Mouse (Mus musculus) 3T3-L1 (cell line): ENCODE measurements around the gene 9930022D16Rik.

Source experiments
- DNase-seq: peaks from one replicate; pipeline ENCODE4 v3.0.0-alpha.2; 2015; ENCODE audit warnings: low read depth, low spot score

Gene 9930022D16Rik

DNA sequence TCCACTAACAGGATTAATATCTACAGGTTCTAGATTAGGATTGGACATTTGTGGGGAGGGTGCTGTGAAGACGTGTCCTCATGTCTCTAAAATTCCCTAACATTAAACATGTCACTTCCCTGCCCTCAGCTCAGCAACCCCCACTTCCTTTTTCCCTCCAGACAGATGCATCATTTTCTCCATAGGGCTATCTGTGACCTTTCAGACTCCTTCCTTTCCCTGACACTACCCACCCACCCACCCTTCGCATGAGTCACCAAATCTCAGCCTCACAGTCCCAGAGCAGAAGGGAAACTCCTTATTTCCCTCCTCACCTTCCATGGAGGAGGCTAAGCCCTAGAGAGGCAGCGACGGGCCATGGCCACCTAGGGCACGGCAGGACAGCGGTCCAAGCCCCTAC lies at the start of gene 9930022D16Rik:
9930022D16Rik (plus strand) TSS at position 301 of the 400 bp plus-strand sequence.
- DNase-seq = peak; percentile 6

DNA sequence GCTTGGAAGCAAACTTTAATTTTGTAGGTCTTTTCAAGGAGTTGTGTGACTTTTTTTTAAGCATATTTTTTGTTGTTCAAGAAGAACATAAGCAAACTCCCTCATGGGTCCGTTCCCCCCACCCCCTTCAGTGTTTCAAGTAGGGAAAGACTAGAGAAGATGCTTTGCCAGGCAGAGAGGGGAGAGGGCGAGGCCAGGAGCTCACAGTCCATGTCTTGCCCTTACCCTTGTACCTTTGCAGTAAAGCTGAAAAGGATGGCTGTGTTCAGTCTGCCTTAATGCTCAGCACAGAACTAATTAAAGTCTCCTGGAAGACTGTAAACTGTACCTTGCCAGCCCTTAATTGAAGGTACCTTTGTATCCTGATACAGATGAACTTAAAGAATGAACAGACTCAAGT lies 49.4 kb upstream of the 9930022D16Rik start:
- no peak for DNase-seq

DNA sequence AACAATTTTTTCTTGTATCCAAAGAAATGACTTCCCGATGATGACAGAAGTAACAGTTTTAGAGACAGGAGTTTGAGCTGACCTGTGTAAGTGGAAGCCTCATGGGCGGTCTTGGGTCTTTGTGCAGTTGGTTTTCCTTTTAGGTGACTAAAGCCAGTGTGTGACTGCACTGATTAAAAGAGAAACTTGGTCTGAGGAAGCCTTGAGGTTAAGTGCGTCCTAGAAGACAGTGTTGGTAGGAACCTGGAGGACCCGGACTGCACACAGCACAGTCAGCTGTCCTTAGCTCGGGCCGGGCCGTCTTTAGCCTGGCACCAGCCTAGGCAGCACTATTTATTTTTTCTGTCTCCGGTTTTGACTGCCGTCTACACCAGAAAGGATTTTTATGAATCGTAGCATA lies 48.8 kb upstream of the 9930022D16Rik start:
- no peak for DNase-seq

DNA sequence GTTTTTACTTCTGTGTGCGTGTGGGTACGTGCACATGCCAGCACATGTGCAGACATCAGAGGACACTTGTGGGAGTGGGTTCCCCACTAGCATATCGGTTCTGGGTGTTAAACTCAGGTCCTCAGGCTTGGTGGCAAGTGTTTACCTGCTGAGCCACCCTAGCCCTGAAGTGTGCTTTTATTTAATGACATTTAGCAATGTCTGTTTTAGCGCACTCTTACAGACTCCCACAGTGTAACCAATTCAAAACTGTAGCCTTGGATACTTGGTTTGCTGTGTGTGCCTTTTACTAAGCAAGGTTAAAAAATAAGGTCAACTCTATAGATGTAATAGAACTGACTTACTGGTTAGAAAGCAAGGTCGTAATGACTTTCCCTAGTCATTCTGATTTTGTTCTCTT lies 47.9 kb upstream of the 9930022D16Rik start:
- DNase-seq = no peak

DNA sequence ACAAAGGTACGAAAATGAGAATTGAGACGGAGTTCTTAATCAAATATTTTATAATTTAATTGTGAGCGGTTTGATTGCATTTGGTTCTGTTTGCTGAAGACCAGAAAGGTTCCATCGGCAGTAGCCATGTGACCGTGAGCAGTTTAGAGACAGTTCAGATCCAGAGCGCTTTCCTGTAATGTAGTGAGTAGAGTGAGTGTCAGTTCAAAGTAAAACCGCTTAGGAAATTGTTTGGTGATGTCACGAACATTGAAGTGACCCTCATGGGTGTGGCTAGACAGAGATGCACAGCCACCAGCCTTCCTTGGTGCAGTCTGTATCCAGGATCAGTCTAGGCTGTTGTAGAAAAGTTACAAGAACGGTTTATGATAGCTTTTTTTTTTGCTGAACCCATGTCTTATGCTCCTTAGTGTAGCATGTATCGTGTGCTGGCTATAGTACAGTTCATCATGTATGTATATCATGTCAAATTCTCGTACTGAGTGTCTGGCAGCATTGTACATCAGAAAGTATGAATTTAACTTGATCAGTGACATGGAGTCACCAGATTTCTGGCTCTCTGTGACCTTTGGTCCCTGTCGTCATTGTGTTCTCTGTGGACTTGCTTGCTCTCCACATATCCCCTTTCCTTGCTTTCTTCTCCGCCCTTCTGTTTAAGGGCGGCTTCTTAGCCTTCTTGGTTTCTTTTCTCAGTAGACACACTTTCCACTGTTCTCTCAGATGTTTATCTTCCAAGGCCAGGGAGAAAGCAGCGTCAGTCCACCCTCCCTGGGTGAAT lies 46.7 kb upstream of the 9930022D16Rik start:
- DNase-seq = no peak

DNA sequence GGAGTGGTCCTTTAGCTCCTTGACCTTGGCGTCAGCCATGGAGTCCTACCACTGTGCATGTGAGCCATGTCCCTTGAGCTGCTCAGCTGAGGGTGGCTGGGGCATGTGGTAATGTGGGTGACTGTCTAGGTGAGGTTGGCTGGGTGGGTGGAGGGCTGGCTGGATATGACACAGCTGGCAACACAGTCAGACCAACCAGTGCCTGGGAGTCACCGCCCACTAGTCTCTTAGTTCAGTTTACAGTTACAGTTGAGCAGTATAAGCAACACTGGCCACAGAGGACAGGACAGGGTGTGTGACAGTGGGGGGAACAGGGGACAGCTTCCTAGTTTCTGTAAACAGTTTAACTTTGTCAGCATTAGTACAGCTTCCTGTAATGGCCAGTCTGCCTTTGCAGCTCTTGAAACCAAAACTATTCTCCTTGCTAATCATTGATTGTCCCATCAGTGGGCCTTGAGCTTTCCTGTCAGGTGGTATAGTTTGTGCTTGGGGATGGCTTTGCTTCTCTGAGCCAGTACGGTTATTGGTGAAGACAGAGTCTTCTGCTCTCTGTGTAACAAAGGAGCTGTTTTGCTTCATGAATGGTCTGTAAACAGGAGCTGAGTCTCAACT lies 44.6 kb upstream of the 9930022D16Rik start:
- DNase-seq = no peak

DNA sequence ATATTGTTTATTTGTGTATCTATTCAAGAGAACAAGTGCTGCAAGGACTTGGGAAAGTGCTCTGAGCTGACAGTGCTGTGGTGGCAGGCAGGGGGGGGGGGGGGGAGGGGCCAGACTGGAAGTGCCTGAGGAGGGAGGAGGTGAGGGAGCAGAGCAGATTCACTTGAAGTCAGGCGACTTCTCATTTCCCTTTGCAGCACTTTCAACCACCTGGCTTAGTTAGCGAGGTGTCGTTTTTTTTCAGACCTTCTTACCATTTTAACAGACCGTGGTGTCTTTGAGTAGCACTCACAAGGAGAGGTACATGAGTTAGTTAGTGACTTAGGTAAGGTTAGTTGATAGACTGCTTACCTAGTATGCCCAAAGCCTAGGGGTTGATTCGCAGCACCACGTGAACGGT lies 38.3 kb upstream of the 9930022D16Rik start:
- no peak for DNase-seq

DNA sequence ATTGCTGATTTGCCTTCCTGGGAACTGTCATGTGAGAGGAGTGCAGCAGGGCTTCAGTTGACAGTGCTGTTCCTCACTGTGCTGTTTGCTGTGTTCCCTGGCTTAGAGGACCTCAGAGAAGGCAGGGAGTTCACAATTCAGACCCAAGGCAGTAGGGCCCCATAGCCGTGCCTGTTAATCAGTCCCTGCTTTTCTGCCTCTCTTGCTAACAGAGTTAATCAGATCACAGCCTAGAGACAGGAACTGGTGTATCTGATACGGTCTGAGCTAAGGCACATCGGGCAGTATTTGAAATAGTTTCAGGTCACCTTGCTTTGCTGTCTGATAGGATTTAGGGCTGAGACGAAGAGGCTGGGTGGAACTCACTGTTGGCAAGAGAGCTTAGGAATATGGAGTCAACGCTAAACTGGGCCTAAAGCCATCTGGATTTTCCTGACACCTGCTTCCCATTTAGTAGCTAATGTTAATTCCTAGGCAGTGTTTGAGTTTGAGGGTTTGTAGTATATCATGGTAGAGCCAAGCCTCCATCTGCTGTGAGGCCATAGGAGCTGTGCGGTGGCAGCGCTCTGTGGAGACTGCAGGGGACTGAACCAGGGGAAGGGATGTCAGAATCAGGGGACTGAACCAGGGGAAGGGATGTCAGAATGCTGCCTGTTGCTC lies 37.1 kb upstream of the 9930022D16Rik start:
- no peak for DNase-seq

DNA sequence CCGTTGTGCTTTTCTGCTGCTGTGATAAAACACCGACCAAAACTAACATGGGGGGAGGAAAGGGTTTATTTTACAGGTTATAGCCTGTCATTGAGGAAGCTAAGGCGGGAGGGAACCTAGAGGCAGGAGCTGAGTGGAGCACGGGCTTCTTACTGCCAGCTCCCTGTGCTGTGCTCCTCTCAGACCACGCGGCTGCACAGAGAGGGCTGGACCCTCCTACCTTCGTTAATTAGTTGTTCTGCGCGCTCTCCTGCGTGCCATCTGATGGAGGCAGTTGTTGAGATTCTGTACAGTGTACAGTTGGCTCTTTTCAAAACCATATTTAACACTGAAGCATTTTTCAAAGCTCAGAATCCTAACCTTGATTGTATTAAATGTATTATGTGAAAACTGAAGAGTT lies 36.2 kb upstream of the 9930022D16Rik start:
- DNase-seq = no peak

DNA sequence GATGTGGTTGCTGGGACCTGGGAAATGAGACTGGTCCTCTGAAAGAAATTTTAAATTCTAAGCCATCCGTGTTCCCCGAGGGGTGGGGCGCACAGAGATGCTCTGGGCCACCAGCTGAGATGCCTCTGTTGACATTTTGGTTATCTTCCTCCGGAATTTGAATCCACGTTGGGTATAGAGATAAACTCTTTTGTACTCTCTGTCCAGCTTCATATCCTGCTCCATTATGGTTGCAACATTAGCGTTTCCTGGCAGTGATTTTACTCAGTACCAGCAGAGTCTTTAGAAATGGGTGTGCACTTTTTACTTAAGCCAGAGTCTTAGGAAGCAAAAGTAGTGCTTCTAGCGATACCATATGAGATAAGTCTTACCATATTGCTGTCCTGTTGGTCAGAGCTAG lies 35.7 kb upstream of the 9930022D16Rik start:
- DNase-seq = no peak

DNA sequence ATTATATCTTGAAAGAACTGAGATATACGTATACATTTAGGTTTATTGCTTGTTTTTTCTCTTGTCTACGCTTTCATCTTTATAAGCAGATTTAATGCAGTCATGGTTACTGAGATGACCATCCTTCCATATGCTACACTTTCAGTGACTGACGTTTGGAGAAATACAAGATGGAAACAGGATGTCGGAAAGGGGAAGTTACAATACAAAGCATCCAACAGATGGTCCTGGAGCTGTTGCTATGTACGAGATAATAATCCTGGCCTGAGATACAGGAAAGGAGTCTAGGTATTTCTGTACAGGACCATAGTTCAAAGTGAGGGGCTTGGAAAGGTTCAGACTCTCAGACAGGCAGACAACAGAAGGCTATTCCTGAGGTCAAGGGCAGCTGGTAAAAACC lies 33.1 kb upstream of the 9930022D16Rik start:
- no peak for DNase-seq

DNA sequence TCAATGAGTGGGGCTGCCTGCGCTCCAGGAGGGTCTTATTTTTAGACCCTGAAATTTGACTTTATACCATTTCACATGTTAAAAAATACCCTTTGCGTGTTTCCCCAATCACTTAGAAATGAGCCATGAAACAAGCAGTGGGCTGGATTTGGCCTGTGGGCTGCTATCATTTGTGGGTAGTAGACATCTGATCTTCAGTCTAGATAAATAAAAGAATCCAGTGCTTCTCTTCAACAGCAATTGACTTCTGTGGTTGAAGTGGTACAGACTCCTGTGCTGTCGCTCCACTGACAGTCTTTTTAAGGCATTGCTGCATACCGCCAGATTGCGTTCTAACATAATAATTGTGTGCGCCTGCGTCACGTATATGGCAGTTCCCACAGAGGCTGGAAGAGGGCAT lies 28.4 kb upstream of the 9930022D16Rik start:
- no peak for DNase-seq

DNA sequence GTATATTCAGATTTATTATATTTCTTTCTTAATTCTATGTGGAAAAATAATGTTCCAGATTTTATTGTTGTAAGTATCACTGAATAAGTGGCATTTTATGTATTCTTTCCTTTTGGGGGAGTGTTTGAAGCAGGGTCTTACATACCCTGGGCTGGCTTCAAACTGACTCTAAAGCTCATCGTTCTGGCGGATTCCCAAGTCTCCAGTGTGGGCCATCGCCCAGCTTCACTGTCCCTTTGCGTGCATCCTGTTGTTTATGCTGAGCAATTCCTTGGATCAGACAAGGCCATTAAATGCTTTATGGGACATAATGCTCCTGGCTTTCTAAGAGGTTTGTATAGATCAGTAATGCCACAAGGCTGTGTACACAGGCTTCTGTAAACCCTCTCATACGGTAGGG lies 24.7 kb upstream of the 9930022D16Rik start:
- no peak for DNase-seq

DNA sequence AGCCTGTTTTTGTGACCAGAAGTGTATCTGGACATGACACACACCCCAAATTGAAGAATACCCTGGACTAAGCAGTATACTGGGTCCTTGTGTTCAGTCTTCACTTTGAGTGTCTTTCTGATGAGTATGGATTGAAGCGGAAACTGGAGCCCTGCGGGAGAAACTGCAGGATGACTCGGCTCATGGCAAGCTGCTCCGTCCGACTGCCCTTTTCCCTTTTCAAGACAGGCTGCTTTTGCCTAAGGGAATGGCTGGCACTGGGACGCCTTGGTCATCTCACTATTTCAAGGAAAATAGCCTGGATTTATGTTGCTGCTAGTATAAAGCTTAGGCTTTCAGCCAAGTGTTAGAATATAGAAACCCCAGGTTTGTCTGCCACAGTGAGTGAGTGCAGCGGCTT lies 22.5 kb upstream of the 9930022D16Rik start:
- peak; percentile 59 for DNase-seq

DNA sequence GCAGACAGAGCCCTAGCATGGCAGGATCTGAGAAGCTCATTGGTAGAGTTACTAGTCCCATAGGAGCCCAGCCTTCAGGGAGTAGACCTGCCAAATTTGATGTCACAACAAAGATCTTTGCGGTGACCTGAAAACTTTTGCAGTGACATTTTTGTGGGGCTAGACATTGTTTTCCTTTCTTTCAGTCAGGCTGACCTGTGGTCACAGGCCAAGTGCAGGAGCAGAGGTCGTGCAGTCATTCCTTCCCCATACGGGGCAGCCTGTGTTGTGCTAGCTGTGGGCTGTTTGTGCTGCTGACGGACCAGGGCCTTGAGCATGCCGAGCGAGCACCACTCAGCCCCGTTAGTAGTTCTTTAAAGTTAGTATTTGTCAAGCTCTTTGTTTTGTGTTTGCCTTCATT lies 22.0 kb upstream of the 9930022D16Rik start:
- DNase-seq = no peak

DNA sequence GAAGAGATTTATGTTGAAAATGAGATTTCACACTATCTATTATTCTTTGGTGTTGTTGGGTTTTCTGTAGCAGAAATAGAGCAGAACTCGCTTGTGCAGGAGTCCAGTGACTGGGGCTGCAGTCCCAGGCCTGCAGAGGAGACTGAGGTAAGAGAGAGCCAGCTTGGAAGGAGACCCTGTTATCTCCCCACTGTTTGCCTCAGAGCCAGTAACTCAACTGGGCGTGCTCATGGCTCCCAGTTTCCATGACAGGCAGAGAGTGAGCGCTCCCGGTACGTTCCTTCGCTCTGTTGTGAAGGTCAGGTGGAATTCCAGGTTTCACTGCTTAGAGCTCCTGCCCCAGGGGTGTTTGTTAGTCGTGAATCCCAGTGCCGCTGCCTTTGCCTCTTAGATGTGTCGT lies 21.1 kb upstream of the 9930022D16Rik start:
- DNase-seq = no peak

DNA sequence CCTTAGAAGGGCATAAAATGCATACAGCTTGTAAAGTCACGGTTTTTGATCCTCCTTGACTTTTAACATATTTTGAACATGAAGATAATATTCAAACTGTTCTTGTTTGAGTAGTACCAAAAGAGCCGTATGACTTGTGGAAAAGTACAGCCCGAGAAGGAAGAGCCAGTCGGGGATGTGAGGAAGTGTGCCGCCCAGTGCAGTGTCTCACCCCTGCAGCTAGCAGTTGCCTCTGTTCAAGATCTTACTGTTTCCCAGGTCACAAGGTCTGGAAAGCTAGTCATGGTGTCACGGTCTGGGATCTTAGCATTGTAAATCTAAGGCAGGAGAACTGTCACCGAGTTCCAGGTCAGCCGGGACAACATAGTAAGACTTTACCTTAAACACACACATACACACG lies 19.0 kb upstream of the 9930022D16Rik start:
- no peak for DNase-seq

DNA sequence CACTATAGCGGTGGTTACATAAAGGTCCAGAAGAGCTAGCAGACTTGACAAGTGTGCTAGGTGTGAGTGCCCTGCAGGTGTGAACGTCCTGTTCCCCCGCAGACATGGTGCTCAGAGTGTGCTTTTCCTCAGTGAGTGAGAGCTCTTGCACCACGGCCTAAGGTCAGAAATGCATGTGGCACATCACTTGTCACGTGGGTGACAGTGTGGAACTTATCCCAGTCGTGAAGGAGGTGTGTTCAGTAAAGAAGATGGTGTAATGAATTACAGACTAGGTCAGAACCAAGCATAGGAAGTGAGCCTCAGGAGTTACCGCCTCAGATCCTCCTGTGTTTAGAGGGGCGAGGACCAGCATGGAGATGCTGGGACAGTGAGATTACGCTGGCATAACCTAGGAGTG lies 18.4 kb upstream of the 9930022D16Rik start:
- no peak for DNase-seq

DNA sequence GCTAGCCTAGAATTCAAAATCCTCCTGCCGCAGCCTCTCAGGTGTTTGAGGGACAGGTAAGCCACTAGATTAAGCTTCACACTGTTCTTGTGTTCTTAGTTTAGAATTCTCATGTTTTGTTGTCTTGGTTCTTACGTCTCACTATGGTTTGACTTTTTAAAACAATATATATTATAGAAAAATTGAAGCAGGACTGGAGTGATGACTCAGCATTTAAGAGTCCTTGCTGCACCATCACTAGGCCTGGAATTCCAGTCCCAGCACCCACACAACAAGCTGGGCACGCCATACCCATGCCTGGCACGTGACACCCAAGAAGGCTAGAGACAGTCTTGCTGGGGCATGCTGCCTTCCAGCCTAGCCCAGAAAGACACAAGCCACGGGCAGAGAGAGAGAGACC lies 7.3 kb upstream of the 9930022D16Rik start:
- DNase-seq = no peak

DNA sequence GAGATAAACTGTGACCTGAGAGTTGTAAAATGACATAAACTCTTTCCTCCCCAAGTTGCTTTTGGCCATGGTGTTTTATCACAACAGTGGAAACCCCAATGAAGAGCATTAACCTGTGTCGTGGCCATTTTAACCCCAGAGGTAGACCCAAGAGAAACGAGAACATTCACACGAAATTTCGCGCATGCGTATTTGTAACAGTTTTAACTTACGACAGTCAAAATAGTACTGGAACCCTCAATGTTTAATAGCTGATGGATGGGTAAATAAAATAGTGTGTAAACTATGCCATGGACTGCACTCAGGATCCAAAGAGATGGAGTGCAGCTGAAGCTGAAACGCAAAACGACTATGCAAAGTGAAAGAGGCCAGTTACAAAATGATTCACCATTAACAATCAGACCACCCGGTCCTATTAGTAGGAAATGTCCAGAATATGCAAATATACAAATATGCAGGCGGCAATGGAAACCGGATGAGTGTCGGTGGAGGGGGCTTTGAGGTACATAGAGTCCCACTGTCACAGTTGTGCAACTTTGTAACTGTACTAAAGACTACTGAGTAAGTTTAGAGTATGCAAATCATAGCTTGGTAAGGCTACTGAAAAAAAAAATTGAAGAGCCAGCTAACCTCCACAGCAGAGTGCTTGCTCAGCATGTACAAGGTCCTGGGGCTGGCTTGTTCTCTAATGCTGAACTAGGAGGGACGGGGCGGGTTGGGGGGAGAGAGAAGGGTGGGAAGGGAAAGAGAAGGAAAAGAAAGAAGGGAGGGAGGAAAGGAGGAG lies 3.3 kb upstream of the 9930022D16Rik start:
- no peak for DNase-seq

DNA sequence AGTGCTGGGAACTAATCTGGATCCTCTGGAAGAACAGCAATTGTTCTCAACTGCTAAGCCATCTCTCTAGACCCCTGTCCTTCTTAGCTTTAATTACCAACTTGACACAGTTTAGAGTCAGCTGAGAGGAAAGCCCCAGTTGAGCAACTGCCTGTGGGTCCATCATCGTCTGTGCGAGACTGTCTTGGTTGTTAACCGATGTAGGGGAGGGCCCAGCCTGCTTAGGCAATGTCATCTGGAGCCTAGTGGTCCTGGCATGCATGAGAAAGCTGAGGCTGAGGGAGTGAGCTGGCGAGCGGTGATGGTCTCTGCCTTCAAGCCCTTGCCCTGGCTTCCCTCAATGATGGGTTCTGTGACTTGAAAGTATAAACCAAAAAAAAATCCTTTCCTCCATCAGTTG lies 1.1 kb downstream of the 9930022D16Rik start:
- no peak for DNase-seq
